Mouse (Mus musculus): ENCODE measurements around the gene Sv2c.

Gene Sv2c

GRCm38 (mm10) chr13:96052755-96053154 lies 79.6 kb downstream of the Sv2c start:
- no peak for ATAC-seq (ENCODE audit: low TSS enrichment)

DNA sequence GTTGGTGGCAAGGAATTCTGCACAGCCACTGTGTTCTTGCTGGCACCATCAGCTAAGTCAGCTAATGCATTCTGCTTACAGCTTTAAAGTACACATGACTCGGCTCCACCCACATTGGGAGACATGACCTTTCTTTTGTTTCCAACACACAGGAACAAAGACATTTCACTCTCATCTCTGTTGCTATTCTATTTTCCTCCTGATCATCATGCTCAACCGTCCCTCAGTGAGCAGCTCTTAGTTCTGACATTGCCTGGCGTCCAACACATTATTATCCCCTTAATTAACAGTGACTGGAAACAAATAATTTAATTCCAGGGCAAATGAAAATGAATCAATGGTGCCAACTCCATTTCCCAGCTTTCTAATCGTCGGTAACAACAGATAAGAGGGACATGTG lies 87.0 kb downstream of the Sv2c start:
- no peak for ATAC-seq (ENCODE audit: low TSS enrichment)

DNA sequence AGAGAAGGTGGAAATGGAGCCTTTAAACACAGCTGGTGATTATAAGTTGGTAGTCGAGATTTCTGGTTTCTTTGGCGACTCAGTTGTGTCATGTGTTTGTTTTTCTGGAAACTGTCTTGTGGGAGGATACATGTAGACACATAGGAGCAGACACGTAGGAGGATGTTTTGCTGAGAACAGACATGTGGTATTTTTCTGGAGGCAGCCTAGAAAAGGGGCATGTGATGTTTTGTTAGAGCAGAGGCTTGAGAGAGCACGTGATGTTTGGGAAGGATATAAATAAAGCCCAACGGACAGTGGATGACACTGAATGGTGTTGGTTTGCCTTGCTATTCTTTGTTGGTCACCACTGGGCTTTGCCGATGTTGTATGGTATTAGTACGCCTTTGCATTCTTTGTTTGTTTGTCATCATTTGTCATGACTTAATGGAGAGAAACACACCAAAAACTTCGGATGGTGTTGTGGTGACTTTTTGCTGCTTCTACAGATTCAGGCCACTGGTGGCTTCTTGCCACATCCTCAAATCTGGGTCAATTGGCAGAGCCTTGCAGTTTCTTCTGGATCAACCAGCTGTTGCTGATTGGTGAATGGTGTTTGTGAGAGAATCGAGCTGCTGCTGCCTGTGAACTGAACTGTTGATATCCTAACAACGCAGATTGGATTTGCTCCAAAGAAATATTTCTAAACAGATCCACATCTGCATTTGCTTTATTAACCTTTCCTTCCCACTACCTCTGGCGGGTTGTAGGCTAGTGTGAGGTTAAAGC lies 91.9 kb downstream of the Sv2c start:
- ATAC-seq (ENCODE audit: low TSS enrichment): no peak

DNA sequence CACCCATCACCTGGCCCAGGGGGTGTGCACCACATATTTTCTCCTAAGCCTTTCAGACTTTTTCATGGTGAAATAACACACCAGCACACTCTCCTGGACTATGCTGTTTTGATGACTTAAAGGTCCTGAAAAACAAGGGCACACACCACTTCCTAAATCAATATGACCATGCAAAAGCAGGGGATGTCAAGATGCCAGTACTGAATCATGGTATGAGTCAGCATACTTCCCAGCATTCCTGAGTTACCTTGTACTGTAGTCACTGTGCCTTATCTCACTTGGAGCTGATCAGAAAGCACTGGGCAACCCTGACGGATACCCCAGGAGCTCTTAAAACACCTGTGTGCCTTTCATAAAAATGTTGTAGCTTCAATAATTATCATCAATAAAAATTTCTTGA lies 92.8 kb downstream of the Sv2c start:
- ATAC-seq (ENCODE audit: low TSS enrichment): no peak

- peak; percentile 67 for ATAC-seq (ENCODE audit: low TSS enrichment)
These were observed 101.8 kb downstream of the Sv2c start for GRCm38 (mm10) chr13:96030368-96031223.

DNA sequence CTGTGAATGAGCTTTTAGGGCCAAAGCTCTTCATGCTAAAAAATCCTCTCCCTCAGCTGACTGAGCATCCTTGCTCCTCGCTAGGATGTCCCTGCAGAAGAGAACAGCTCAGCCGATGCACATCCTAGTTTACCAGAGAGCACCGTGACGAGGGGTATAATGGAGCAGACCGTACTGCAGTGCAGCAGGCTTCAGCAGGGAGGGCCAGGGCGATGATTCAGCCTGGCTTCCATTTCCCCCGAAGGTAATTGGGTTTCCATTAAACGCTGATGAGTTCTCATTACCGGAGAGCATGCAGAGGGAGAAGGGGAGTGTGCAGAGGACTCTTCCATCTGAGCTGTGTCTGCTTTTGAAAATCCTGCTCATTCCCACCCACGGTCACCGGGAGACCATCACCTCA lies 108.5 kb downstream of the Sv2c start:
- no peak for ATAC-seq (ENCODE audit: low TSS enrichment)

- no peak for ATAC-seq (ENCODE audit: low TSS enrichment)
These were observed 116.9 kb downstream of the Sv2c start for GRCm38 (mm10) chr13:96015516-96015915.

DNA sequence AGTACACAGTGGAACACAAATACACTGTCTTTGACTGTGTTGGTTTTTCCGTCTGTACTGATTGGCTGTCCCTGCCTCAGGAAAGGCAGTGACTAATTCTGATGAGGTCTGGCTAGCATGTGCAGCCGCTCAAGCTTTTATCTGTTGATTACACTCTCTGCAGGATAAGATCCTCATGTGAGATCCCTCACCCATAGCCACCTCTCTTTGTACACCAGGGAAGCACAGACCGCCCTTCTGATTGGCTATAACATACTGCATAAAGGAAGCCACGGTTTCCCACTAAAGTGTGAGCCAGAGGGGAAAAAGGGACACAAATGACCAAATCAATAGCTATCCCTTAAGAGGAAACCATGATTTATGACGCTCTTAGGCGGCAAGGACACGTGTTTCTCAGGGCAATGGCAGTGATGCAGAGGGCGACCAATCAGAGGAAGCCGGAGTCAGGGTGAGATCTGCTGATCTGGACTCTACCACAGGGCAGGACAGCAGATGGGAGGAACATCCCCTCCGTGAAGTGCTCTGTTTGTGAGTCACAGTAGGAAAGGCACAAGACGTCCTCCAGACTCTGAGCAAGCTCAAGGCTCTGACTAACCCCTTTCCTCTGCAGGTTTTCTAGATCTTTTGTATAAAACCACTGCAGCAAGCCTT lies 121.4 kb downstream of the Sv2c start:
- peak; percentile 97 for ATAC-seq (ENCODE audit: low TSS enrichment)

- no peak for ATAC-seq (ENCODE audit: low TSS enrichment)
These were observed 123.4 kb downstream of the Sv2c start for GRCm38 (mm10) chr13:96008975-96009374.

DNA sequence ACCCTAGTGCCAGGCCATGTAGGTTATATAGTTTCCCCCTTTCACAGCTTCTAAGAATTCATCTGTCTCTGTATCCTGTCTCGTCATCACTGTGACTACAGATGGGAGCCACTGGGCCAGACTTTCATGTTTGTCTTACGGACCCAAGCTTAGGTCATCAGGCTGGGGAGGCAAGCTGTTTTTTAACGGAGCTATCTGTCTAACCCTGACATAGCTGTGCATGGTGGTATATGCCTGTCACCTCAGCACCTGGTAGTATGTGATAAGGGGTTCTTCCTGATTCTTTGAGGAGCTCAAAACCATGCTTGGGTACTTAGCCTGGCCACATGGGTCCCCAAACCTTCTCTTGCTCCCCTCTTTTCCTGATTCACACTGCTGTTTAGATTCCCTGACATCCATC lies 124.2 kb downstream of the Sv2c start:
- ATAC-seq (ENCODE audit: low TSS enrichment): no peak

GRCm38 (mm10) chr13:96003539-96003938 lies 128.8 kb downstream of the Sv2c start:
- no peak for ATAC-seq (ENCODE audit: low TSS enrichment)

DNA sequence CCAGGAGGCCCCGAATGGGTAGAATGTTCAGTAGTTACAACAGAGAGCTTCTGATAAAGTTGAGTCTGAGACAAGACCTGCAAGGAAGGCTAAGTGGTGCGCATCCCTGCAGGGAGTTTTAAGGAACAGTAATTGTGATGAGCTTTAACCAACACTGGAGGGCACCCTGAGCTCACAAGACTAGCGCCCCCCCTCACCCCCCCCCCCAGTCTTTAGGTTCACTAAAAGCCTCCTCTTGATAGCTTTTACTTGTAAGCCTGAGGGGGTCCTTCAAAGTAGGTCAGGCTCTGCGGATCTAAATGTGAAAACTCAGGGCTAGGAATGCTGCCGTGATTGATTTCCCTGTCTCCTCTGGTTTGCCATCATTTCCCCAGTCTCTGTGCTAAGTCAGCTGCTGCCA lies 129.9 kb downstream of the Sv2c start:
- peak; percentile 80 for ATAC-seq (ENCODE audit: low TSS enrichment)

- ATAC-seq (ENCODE audit: low TSS enrichment): no peak
These were observed 133.0 kb downstream of the Sv2c start for GRCm38 (mm10) chr13:95999396-95999795.

- ATAC-seq (ENCODE audit: low TSS enrichment): no peak
These were observed 135.1 kb downstream of the Sv2c start for GRCm38 (mm10) chr13:95997294-95997693.

DNA sequence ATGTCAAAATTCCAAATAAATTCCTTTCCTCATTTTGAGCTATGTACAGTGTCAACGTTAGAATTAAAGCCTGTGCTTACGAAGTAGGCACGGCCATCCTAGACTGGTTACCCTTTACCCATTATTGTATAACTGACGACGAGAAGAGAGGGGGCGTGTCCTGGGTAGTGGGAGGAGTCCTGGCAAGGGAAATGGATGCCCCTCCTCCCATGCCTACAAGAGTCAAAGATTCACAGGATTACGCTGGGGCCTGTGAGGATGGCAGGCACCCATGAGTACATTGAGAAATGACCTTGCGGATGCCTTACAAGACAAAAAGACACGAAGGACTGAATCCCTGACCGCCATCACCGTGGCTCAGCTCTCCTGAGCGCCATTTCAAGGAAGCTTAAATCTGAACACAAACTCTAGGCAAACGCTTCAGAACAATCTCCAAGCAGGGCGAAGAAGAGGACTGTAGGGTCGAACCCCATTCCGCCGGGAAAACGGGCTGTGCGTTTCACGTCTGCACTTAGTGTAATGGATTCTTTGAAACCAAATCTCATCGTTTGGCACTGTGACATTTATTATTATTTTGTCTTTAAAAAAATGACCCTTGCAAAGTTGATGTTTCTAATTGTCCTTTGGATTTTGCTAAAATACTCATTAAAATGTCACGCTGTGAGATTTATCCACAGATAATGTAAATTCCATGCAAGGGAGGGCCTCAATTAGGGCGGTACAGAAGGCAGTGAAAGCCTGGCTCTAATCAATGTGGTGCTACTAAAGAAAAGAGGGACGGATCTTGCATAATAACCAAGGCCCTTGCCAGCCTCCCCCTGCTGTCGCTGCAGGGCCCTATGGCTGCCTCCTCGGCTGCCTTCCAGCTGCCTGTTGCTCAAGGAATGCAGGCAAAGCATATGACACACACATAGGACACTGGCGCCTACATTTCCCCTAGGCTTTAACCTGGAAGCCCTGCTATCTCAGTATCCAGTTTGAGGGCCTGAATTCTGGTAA lies 137.4 kb downstream of the Sv2c start:
- no peak for ATAC-seq (ENCODE audit: low TSS enrichment)

GRCm38 (mm10) chr13:95988181-95988580 lies 144.2 kb downstream of the Sv2c start:
- ATAC-seq (ENCODE audit: low TSS enrichment): no peak

DNA sequence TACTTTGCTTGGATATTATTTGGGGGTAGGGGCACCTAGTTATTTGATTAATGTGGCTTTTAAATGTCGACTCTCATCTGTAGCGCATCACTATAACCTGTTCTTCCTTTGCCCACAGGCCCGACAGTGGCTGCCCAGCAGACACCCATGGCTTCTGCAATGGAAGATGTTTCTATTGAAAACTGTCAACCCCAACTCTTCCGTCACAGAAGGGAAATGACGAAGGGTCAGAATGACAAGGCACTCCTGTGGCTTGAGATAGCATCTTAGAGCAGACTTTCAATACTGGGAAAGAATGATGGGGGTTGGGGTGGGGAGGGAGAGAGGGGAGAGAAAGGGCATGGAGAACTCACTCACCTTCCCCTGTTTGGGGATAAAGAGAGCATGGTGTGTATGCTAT lies 145.2 kb downstream of the Sv2c start:
- no peak for ATAC-seq (ENCODE audit: low TSS enrichment)

DNA sequence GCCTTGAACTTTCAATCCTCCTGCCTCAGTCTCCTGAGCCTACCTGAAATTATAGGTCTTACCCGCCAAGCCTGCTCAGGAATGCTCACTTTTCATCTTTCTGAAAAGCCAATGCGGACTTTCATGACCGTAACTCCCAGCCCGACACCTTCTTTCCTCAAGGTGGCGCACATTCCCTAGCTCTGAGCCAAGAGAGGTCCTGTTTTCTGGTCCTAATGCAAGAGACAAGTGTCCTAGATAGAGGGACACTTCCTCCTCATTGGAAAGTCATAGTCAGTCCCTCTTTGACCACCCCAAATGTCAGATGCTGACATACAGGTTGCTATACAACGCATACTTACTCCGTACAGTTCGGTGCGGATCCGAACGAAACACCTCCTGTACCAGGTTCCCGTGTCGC lies 146.0 kb downstream of the Sv2c start:
- ATAC-seq (ENCODE audit: low TSS enrichment): no peak

GRCm38 (mm10) chr13:95975225-95975624 lies 157.2 kb downstream of the Sv2c start:
- ATAC-seq (ENCODE audit: low TSS enrichment): no peak

- ATAC-seq (ENCODE audit: low TSS enrichment): no peak
These were observed 158.3 kb downstream of the Sv2c start for GRCm38 (mm10) chr13:95974106-95974505.

DNA sequence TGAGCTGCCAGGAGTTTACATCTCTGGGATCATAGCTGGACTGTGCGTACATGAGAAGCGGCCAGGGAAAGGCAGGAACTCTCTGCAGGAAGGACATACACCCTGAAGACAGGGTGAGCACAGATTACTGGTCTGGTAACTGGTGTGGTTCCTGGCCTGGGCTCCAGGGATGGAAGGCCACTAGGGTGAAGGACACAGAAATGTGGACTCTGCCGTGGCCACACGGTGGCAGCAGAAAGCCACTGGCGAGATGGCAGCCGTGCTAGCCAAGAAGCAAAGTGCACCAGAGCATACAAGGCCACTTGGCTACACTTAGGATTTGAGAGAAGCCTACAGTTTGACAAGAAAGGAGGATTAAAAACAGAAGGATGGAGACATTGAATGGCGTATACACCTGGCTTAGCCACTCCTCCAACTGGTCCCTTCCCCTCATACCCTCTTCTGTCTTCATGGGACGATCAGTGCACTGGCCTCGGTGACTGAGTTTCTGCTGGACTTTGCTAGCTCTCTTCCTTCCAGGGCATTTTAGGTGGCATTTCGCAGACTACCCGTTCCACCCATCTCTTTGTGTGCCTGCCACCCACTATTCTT lies 158.9 kb downstream of the Sv2c start:
- ATAC-seq (ENCODE audit: low TSS enrichment): peak; percentile 96
